Mouse (Mus musculus) midbrain, postnatal 0 days (tissue): ENCODE data around the gene Cblb. TPM values are rescaled to one million over a fixed set of nuclear protein-coding genes. Genes with fewer than 3 reads are reported as not detected.

Experiments used
- ATAC-seq: fragments of 200-750 bp; cut with Nextera tagmentation; 2 replicates; pipeline ENCODE4 v1.8.0; 2017; ENCODE audit warnings: moderate number of reproducible peaks, mild to moderate bottlenecking, moderate TSS enrichment, moderate library complexity; ENCODE audit not compliant: low FRiP score
- DNase-seq: peaks from one replicate; pipeline ENCODE4 v3.0.0-alpha.2; 2015; ENCODE audit warnings: low spot score
- H3K27ac ChIP-seq: fragments of 300-500 bp; sonication (generic); 2 replicates; pipeline ENCODE4 v1.5.1; 2014; ENCODE audit warnings: low read depth, mild to moderate bottlenecking, low read length, mixed read lengths
- H3K27me3 ChIP-seq: fragments of 300-500 bp; sonication (generic); 2 replicates; pipeline ENCODE4 v1.6.1; 2014; ENCODE audit warnings: low read length, control low read depth, mixed read lengths; ENCODE audit not compliant: insufficient read depth
- H3K36me3 ChIP-seq: fragments of 300-500 bp; sonication (generic); 2 replicates; pipeline ENCODE4 v1.6.1; 2014; ENCODE audit warnings: low read length, control low read depth, mixed read lengths; ENCODE audit not compliant: insufficient read depth
- H3K4me1 ChIP-seq: fragments of 300-500 bp; sonication (generic); 2 replicates; pipeline ENCODE4 v1.6.1; 2014; ENCODE audit warnings: mild to moderate bottlenecking, control low read depth, antibody characterized with exemption, low read length, mixed read lengths; ENCODE audit not compliant: insufficient read depth
- H3K4me2 ChIP-seq: fragments of 300-500 bp; sonication (generic); 2 replicates; pipeline ENCODE4 v1.6.1; 2014; ENCODE audit warnings: low read depth, mild to moderate bottlenecking, low read length, mixed read lengths; ENCODE audit not compliant: poor library complexity, severe bottlenecking
- H3K4me3 ChIP-seq: fragments of 300-500 bp; sonication (generic); 2 replicates; pipeline ENCODE4 v1.5.1; 2014; ENCODE audit warnings: low read depth, mild to moderate bottlenecking, low read length, moderate library complexity
- H3K9ac ChIP-seq: fragments of 300-500 bp; sonication (generic); replicated peaks from 2 replicates; pipeline ENCODE4 v1.6.1; 2014; ENCODE audit warnings: mild to moderate bottlenecking, low read length, moderate library complexity, mixed read lengths; ENCODE audit not compliant: poor library complexity, severe bottlenecking
- H3K9me3 ChIP-seq: fragments of 300-500 bp; sonication (generic); 2 replicates; pipeline ENCODE4 v1.6.1; 2016; ENCODE audit warnings: low read length, control low read depth
- CTCF ChIP-seq: IDR thresholded peaks from 2 replicates; pipeline ENCODE4 v1.5.1; 2016; ENCODE audit warnings: antibody characterized with exemption, mild to moderate bottlenecking
- WGBS: fragments of 180-500 bp; shearing (Covaris S2); extraction: QIAGEN DNeasy Blood & Tissue Kit; methylation state at CpG from one replicate; pipeline ENCODE4 v1.1.7; 2014; 5-methylcytosine and 5-hydroxymethylcytosine counted together
- polyA plus RNA-seq: library from polyadenylated mRNA; unstranded; fragments of >200 nt; fragmentation: Nextera tagmentation; extraction: Ambion mirVana; gene quantifications from 2 replicates; pipeline ENCODE4 v1.2.1, GENCODE M21; 2015
- total RNA-seq: library from RNA; depleted of rRNA; stranded (reverse); fragments of >200 nt; gene quantifications from 2 replicates; pipeline ENCODE4 v1.2.3, GENCODE M21; 2014

Gene Cblb
- total and polyA plus RNA-seq, 2 experiments from 2014 or later: 4.5 to 12.0 TPM

DNA sequence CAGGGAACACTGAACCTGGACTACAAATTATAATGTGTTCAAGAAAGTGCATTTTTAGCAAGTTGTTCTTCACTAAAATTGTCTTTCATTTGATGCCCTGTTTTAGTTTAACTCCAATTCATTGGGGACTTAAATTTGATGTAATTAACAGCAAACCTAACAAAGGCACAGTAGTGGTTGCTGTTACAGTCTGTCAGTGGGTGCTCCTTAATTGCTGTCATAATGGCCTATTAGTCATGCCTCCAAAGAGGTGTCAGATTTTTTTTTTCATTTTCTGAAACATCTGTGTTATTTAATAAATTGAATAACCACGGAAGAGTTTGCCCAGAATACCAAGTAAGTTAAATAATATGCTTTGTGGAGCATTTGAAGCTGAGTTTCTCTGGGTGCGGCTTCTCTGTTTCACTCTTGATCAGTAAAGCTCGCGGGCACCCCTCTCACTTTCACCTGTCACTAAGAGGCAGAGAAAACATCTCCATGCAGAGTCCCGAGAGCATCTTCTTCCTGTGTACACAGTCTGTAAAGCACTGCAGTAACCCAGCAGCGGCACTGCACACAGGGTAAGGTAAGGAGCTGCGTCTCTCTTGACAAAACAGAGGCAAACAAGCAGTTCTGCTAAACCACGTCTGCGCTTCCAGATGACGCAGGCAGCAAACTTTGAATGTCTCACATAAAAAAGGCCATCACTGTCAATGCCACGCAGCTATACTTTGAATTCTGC is 116.1 kb downstream of the Cblb start:
- ATAC-seq (no peak), DNase-seq (no peak)
- TF ChIP-seq CTCF: no peak
- no peak overlapping the region for H3K27ac ChIP-seq
- H3K4me1 ChIP-seq: no peaks in the 10 kb centered on the region
- H3K9ac ChIP-seq: no peak overlapping the region
- no peak overlapping the region for H3K4me2 ChIP-seq
- no peaks in the 10 kb centered on the region for H3K27me3 ChIP-seq
- H3K4me3 ChIP-seq: no peak overlapping the region
- no peaks in the 10 kb centered on the region for H3K9me3 ChIP-seq
- WGBS: 66% methylated on average over 11 of the region's 11 CpGs
- no peaks in the 10 kb centered on the region for H3K36me3 ChIP-seq

DNA sequence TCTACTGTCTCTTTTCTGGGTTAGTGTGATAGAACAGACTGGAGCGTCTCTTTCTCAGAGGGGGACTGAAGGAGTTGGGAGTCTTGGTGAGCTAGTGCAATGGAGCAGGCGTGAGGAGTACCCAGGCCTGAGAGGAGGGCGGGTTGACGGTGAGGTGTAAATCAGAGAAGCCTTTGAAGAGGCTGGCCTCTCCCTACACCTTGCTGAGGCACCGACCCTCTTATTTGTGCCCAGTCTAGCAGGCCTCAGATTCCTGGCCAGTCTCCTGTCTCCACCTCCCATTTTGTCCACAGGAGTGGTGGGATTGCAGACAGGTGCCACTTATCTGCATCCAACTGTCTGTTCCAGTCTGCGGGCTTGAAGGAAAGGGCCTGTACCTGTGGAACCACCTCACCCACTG is 117.0 kb downstream of the Cblb start:
- ATAC-seq (no peak), DNase-seq (no peak)
- H3K4me1 ChIP-seq: no peaks in the 10 kb centered on the region
- WGBS: 94% methylated on average over 6 of the region's 6 CpGs
- no peak overlapping the region for H3K4me3 ChIP-seq
- no peak overlapping the region for H3K27ac ChIP-seq
- no peak overlapping the region for H3K4me2 ChIP-seq
- no peaks in the 10 kb centered on the region for H3K27me3 ChIP-seq
- H3K9me3 ChIP-seq: no peaks in the 10 kb centered on the region
- H3K36me3 ChIP-seq: peaks cover 5% of the 10 kb centered on the region; the same call in 1 of the 2 replicates
- no peak for TF ChIP-seq CTCF
- no peak overlapping the region for H3K9ac ChIP-seq

DNA sequence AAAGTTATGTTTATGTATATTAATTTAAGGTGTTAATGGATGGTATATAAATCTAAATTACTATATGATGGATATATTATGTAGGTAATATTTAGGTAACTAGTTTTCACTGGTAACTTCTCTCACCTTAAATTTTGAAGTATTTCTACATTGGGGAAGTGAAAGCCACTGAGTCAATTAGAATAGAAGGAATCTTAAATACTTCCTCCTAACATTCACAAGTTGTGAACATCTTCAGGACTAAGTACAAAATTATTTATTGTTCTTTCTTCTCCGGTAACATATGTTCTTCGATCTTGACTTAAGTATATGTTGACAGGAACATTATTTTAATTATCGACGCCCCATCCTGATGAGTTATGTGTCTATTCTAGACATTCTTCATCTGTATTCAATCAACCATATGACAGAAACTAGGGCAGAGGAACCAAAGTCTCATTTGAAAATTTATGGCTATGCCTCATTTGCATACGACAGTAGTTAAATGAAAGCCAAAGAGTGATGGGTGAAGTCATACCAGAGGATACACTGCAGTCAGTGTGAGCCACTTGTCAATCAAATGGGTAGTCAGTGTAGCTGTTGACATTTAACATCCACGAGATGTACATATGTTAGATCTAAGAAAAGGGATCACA is 118.2 kb downstream of the Cblb start:
- WGBS: 93% methylated on average over 6 of the region's 6 CpGs
- Histone ChIP-seq H3K4me1 (no peaks in the 10 kb centered on the region), H3K27me3 (no peaks in the 10 kb centered on the region), H3K9ac (no peak overlapping the region), H3K27ac (no peak overlapping the region), H3K36me3 (peaks cover 5% of the 10 kb centered on the region; the same call in 1 of the 2 replicates), H3K9me3 (no peaks in the 10 kb centered on the region), H3K4me3 (no peak overlapping the region), H3K4me2 (no peak overlapping the region)
- no peak for TF ChIP-seq CTCF
- ATAC-seq: no peak
- DNase-seq: no peak

DNA sequence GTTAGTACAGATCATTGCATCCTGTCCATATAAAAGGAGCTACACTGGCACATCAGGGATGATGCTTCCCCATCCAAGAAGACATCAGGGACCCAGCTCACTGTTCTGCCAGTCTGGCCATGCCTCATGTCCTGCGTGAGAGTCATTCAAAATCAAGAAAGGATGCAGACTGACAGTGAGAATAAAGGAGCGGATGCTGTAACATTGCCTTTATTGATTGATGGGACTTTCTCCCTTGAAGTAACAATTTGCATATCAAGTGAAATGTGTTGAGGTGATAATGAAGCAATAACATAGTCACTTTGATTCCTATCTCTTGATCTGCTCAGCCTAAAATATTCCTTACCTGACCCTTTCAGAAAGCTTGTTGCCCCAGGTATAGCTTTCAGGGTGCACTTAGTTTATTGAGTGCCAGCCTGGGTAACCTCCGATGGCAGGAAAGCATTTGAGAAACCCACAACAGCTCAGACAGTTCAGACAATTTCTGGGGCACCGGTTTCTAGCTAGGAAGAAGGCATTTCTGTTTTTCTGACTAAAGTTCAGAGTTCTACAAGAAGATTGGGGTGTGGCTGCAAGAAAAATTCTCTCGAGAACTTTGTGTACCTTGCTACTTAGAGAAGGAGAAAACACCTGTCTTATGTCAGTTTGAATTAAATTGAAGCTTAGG is 124.1 kb downstream of the Cblb start:
- Histone ChIP-seq H3K9me3 (no peaks in the 10 kb centered on the region), H3K27ac (no peak overlapping the region), H3K4me1 (no peaks in the 10 kb centered on the region), H3K4me2 (no peak overlapping the region), H3K27me3 (no peaks in the 10 kb centered on the region), H3K36me3 (peaks cover 8% of the 10 kb centered on the region; the same call in 1 of the 2 replicates), H3K9ac (no peak overlapping the region), H3K4me3 (no peak overlapping the region)
- 89% methylated on average over 5 of the region's 5 CpGs for WGBS
- DNase-seq (no peak), ATAC-seq (no peak)
- no peak for TF ChIP-seq CTCF

DNA sequence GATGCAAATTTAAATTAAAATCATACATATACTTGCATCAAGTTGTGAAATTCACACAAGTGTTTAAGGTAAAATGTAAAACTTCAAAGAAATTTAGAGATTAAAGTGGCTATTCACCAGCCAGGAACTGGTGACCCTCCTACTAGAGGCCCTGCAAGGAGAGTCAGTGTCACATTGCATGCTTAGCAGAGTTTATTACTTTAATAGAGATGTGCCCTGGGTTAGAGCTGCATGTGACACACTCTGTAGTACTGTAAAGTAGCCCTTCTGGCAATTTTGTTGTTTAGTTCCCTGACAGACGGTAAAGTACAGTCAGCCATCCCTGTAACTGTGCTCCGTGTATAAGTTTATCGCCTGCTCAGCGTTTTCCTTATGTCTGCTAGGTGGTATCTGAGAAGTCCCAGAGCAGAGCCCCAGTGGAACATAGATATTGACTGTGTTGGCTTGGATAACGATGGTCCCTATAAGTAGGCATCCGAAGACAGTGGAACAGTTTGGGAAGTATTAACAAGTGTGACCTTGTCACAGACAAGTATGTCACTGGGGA is 129.0 kb downstream of the Cblb start:
- H3K27ac ChIP-seq: no peak overlapping the region
- no peak overlapping the region for H3K4me3 ChIP-seq
- no peak overlapping the region for H3K4me2 ChIP-seq
- ATAC-seq: no peak
- H3K9me3 ChIP-seq: no peaks in the 10 kb centered on the region
- TF ChIP-seq CTCF: no peak
- DNase-seq: no peak
- H3K9ac ChIP-seq: no peak overlapping the region
- 81% methylated on average over 6 of the region's 6 CpGs for WGBS
- H3K27me3 ChIP-seq: no peaks in the 10 kb centered on the region
- H3K4me1 ChIP-seq: no peaks in the 10 kb centered on the region
- H3K36me3 ChIP-seq: 0 out of 2 replicates have a peak, but pooled peaks cover 3% of the 10 kb centered on the region
